Mouse (Mus musculus) lung, embryonic 15.5 days (tissue): ENCODE results near the gene Gch1. TPM values are rescaled to one million over a fixed set of nuclear protein-coding genes. Genes with fewer than 3 reads are reported as not detected.

Experiments used
- ATAC-seq: fragments of 200-750 bp; cut with Nextera tagmentation; 2 replicates; pipeline ENCODE4 v1.8.0; 2017; ENCODE audit warnings: moderate number of reproducible peaks, borderline replicate concordance; ENCODE audit not compliant: low FRiP score, low TSS enrichment; ENCODE audit errors: extremely low read depth
- H3K27ac ChIP-seq: fragments of 300-500 bp; sonication (generic); 2 replicates; pipeline ENCODE4 v1.5.1; 2015; ENCODE audit warnings: moderate library complexity, mild to moderate bottlenecking, inconsistent platforms
- H3K27me3 ChIP-seq: fragments of 300-500 bp; sonication (generic); 2 replicates; pipeline ENCODE4 v1.6.1; 2015; ENCODE audit warnings: inconsistent platforms
- H3K36me3 ChIP-seq: fragments of 300-500 bp; sonication (generic); 2 replicates; pipeline ENCODE4 v1.6.1; 2015; ENCODE audit warnings: inconsistent platforms
- H3K4me1 ChIP-seq: fragments of 300-500 bp; sonication (generic); 2 replicates; pipeline ENCODE4 v1.6.1; 2015; ENCODE audit warnings: inconsistent platforms
- H3K4me2 ChIP-seq: fragments of 300-500 bp; sonication (generic); 2 replicates; pipeline ENCODE4 v1.6.1; 2015; ENCODE audit warnings: inconsistent platforms, mild to moderate bottlenecking, moderate library complexity
- H3K4me3 ChIP-seq: fragments of 300-500 bp; sonication (generic); 2 replicates; pipeline ENCODE4 v1.5.1; 2015; ENCODE audit warnings: mild to moderate bottlenecking, inconsistent platforms
- H3K9ac ChIP-seq: fragments of 300-500 bp; sonication (generic); 2 replicates; pipeline ENCODE4 v1.6.1; 2015; ENCODE audit warnings: inconsistent platforms
- H3K9me3 ChIP-seq: fragments of 300-500 bp; sonication (generic); 2 replicates; pipeline ENCODE4 v1.6.1; 2016; ENCODE audit warnings: inconsistent platforms
- WGBS: fragments of 180-500 bp; shearing (Covaris S2); methylation state at CpG from one replicate; pipeline ENCODE4 v1.1.7; 2015; 5-methylcytosine and 5-hydroxymethylcytosine counted together
- polyA plus RNA-seq: library from polyadenylated mRNA; unstranded; fragments of >200 nt; fragmentation: Nextera tagmentation; extraction: Ambion mirVana; gene quantifications from 2 replicates; pipeline ENCODE4 v1.2.1, GENCODE M21; 2015

Gch1 gene
- polyA plus RNA-seq, 1 experiment from 2014 or later = 5.3 TPM

DNA sequence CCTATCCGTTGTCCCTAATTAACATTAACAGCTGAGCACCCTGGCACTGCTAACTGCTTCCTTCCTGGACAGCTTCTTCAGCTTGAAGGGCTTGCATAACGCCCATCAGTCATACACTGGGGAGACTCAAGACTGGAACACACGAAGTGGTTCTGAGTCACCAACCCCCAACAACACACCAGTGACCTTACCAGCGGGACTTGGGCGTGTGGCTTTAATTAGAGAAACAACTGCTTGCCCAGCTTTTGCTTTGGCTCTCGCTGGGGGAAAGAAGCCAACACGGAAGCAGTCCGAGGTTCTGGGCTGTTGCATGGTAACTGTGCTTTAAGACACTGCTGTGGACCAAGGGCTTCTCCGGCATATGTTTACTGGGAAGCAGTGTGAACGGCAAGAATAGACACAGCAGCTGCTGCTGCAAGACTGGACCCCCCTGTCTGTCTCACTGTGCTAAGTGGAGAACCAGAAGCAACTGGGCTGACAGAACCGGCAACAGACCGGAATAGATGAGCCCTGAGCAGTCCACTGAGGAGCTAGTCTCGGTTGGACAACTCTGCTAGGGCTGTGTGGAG, 11.3 kb downstream of the Gch1 start:
- WGBS = 30% methylated on average over 13 of the region's 13 CpGs
- H3K9ac ChIP-seq = no peak overlapping the region
- peaks cover 15% of the 10 kb centered on the region; the same call in 1 of the 2 replicates for H3K4me1 ChIP-seq
- ATAC-seq = peak; percentile 73; the same call in 1 of the 2 replicates
- no peak overlapping the region for H3K4me3 ChIP-seq
- no peaks in the 10 kb centered on the region for H3K9me3 ChIP-seq
- H3K27me3 ChIP-seq = no peaks in the 10 kb centered on the region
- no peaks in the 10 kb centered on the region for H3K36me3 ChIP-seq
- H3K4me2 ChIP-seq = peak overlapping the region; percentile 40
- peak overlapping the region; percentile 14; the same call in 1 of the 2 replicates for H3K27ac ChIP-seq

- Histone ChIP-seq H3K9me3 (no peaks in the 10 kb centered on the region), H3K4me3 (no peak overlapping the region), H3K4me1 (peaks cover 9% of the 10 kb centered on the region; the same call in 1 of the 2 replicates), H3K9ac (no peak overlapping the region), H3K27ac (no peak overlapping the region), H3K4me2 (no peak overlapping the region), H3K36me3 (no peaks in the 10 kb centered on the region), H3K27me3 (no peaks in the 10 kb centered on the region)
- 84% methylated on average over 5 of the region's 5 CpGs for WGBS
- no peak for ATAC-seq
Measured at GRCm38 (mm10) chr14:47176226-47176625, 13.0 kb downstream of the Gch1 start.

GRCm38 (mm10) chr14:47175136-47175535, 14.1 kb downstream of the Gch1 start:
- peaks cover 9% of the 10 kb centered on the region; the same call in 1 of the 2 replicates for H3K4me1 ChIP-seq
- H3K4me3 ChIP-seq = no peak overlapping the region
- H3K36me3 ChIP-seq = no peaks in the 10 kb centered on the region
- H3K27me3 ChIP-seq = no peaks in the 10 kb centered on the region
- H3K4me2 ChIP-seq = no peak overlapping the region
- H3K9ac ChIP-seq = no peak overlapping the region
- no peak overlapping the region for H3K27ac ChIP-seq
- no peaks in the 10 kb centered on the region for H3K9me3 ChIP-seq
- 70% methylated on average over 5 of the region's 5 CpGs for WGBS
- no peak for ATAC-seq

- no peak for ATAC-seq
- Histone ChIP-seq H3K4me1 (no peaks in the 10 kb centered on the region), H3K9me3 (no peaks in the 10 kb centered on the region), H3K36me3 (no peaks in the 10 kb centered on the region), H3K4me3 (no peak overlapping the region), H3K9ac (no peak overlapping the region), H3K27me3 (no peaks in the 10 kb centered on the region), H3K4me2 (no peak overlapping the region), H3K27ac (no peak overlapping the region)
- 52% methylated on average over 5 of the region's 5 CpGs for WGBS
Measured at GRCm38 (mm10) chr14:47172073-47172472, 17.1 kb downstream of the Gch1 start.

GRCm38 (mm10) chr14:47170499-47171109, 18.6 kb downstream of the Gch1 start:
- no peaks in the 10 kb centered on the region for H3K36me3 ChIP-seq
- no peaks in the 10 kb centered on the region for H3K27me3 ChIP-seq
- 36% methylated on average over 3 of the region's 3 CpGs for WGBS
- H3K4me2 ChIP-seq = no peak overlapping the region
- H3K27ac ChIP-seq = no peak overlapping the region
- no peak for ATAC-seq
- H3K9ac ChIP-seq = no peak overlapping the region
- H3K9me3 ChIP-seq = no peaks in the 10 kb centered on the region
- no peak overlapping the region for H3K4me3 ChIP-seq
- no peaks in the 10 kb centered on the region for H3K4me1 ChIP-seq

DNA sequence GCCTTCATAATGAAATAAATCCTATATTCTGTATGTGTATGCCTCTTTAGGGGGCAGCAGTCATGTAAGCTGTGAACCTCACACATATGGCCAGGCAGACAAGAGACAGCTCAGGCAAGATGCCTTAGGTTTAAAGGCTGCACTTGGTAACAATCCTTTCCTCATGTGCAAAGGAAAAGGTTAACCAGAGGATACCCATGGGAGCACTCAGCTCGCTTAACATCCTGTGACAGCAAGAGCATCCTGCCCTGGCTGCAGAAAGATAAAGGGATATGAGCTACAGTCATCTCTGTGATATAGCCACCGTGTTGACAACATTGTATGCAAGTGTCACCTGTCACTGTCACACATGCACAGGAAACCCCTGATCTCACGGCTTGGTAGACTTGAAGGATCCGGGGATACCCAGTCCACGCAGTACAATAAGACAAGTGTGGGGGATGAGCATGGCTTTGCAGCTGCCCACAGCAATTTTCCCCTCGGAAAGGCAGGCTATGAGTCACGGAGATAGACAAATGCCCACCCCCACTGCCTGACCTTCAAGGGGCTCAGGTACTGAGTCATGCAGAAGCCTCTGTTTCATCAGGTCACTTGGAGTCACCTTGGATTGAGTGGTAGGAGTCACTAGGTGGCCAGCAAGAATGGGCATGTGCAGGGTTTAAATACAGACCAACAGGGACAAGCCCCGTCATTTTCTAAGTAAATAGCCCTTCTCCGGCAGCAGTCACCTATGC, 19.4 kb downstream of the Gch1 start:
- Histone ChIP-seq H3K27ac (no peak overlapping the region), H3K9me3 (no peaks in the 10 kb centered on the region), H3K36me3 (no peaks in the 10 kb centered on the region), H3K27me3 (no peaks in the 10 kb centered on the region), H3K4me2 (no peak overlapping the region), H3K4me1 (no peaks in the 10 kb centered on the region), H3K9ac (no peak overlapping the region), H3K4me3 (no peak overlapping the region)
- no peak for ATAC-seq
- 51% methylated on average over 9 of the region's 9 CpGs for WGBS

- Histone ChIP-seq H3K27me3 (no peaks in the 10 kb centered on the region), H3K9me3 (no peaks in the 10 kb centered on the region), H3K4me2 (no peak overlapping the region), H3K4me1 (no peaks in the 10 kb centered on the region), H3K9ac (no peak overlapping the region), H3K27ac (no peak overlapping the region), H3K36me3 (no peaks in the 10 kb centered on the region), H3K4me3 (no peak overlapping the region)
- no peak for ATAC-seq
- 84% methylated on average over 5 of the region's 5 CpGs for WGBS
Measured at GRCm38 (mm10) chr14:47165741-47166140, 23.5 kb downstream of the Gch1 start.

DNA sequence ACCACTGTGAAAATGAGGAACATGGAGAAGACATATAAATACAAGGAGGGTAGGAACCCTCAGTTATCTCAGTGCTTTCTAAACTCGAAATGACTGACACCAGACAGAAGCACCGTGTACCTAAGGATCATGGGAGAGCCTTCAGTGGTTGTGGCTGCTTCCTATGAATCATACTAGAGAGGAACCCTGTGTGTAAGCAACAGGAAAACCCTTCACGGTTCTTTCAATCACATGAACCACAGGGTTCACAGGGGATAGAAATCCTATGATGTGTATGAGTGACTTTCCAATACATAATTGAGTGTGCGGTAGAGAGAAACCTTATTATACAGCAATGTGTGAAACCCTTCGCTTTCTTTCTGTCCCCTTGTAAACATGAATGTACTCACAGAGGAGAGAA, 24.1 kb downstream of the Gch1 start:
- Histone ChIP-seq H3K9me3 (no peaks in the 10 kb centered on the region), H3K27ac (no peak overlapping the region), H3K4me3 (no peak overlapping the region), H3K9ac (no peak overlapping the region), H3K4me1 (no peaks in the 10 kb centered on the region), H3K27me3 (no peaks in the 10 kb centered on the region), H3K36me3 (no peaks in the 10 kb centered on the region), H3K4me2 (no peak overlapping the region)
- ATAC-seq = no peak
- WGBS = 82% methylated on average over 5 of the region's 5 CpGs

GRCm38 (mm10) chr14:47161921-47162427, 27.2 kb downstream of the Gch1 start:
- Histone ChIP-seq H3K27ac (no peak overlapping the region), H3K9ac (no peak overlapping the region), H3K27me3 (no peaks in the 10 kb centered on the region), H3K9me3 (no peaks in the 10 kb centered on the region), H3K4me1 (no peaks in the 10 kb centered on the region), H3K4me3 (no peak overlapping the region), H3K4me2 (no peak overlapping the region), H3K36me3 (no peaks in the 10 kb centered on the region)
- ATAC-seq = peak; percentile 19; the same call in 1 of the 2 replicates
- WGBS = 59% methylated on average over 3 of the region's 5 CpGs

GRCm38 (mm10) chr14:47160051-47160640, 29.1 kb downstream of the Gch1 start:
- no peak for ATAC-seq
- Histone ChIP-seq H3K4me2 (no peak overlapping the region), H3K9ac (no peak overlapping the region), H3K27me3 (no peaks in the 10 kb centered on the region), H3K4me3 (no peak overlapping the region), H3K9me3 (no peaks in the 10 kb centered on the region), H3K4me1 (no peaks in the 10 kb centered on the region), H3K36me3 (no peaks in the 10 kb centered on the region), H3K27ac (no peak overlapping the region)
- 58% methylated on average over 2 of the region's 2 CpGs for WGBS

DNA sequence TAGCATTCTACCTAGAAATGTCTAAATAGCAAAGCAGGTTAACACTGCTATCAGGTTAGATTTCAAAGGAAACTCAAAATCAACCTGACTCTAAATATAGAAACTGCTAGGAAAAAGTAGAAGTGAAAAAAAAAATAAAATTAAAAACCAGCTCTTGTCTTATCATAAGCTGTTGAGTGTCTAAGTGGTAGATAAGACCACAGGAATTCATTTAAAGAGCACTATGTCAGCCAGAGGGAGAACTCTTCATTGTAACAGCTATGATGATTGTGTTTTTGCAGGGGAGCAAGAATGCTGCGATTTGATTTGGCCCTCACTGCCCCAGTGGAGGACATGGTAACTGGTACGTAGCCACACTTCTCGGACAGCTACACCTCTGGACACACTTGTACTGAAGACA, 34.9 kb downstream of the Gch1 start:
- 0 out of 2 replicates have a peak, but pooled peaks cover 3% of the 10 kb centered on the region for H3K4me1 ChIP-seq
- no peaks in the 10 kb centered on the region for H3K36me3 ChIP-seq
- H3K27ac ChIP-seq = peak overlapping the region; percentile 20; the same call in 1 of the 2 replicates
- no peaks in the 10 kb centered on the region for H3K27me3 ChIP-seq
- H3K9ac ChIP-seq = no peak overlapping the region
- WGBS = 44% methylated on average over 3 of the region's 3 CpGs
- no peaks in the 10 kb centered on the region for H3K9me3 ChIP-seq
- no peak overlapping the region for H3K4me3 ChIP-seq
- no peak overlapping the region for H3K4me2 ChIP-seq
- no peak for ATAC-seq

DNA sequence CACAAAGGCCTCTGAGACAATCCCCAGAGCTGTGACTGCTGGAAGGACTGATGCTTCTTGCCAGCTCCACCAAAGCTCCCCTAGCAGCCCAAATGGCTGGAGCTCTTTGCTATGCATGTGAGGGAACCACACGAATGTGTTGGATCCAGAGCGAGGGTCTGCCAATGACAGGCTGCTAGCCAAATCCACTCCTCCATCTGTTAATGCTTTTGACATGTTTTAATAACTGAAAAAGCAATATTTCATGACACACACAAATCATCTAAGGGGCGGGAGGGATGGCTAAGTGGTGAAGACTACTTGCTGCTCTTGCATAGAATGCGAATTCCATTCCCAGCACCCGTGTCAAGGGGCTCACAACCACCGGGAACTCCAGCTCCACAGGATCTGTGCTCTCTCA, 37.9 kb downstream of the Gch1 start:
- WGBS = 80% methylated on average over 6 of the region's 6 CpGs
- no peak for ATAC-seq
- H3K27ac ChIP-seq = no peak overlapping the region

More for the DNA sequence above, 37.9 kb downstream of the Gch1 start:
- Histone ChIP-seq H3K4me3 (no peak overlapping the region), H3K4me2 (no peak overlapping the region), H3K4me1 (0 out of 2 replicates have a peak, but pooled peaks cover 3% of the 10 kb centered on the region), H3K9me3 (no peaks in the 10 kb centered on the region), H3K27me3 (no peaks in the 10 kb centered on the region), H3K9ac (no peak overlapping the region), H3K36me3 (no peaks in the 10 kb centered on the region)
